Mouse (Mus musculus): ENCODE results near the gene Nos1.

- TF ChIP-seq POLR2A (IDR thresholded peaks at IDR 0.05; ENCODE audit: borderline replicate concordance, control insufficient read depth, low read depth, low read length), result no peak
- no peak for TF ChIP-seq CTCF (IDR thresholded peaks at IDR 0.05; ENCODE audit: control insufficient read depth, insufficient read depth, low read length)
These were observed 1.7 kb upstream of the Nos1 start for GRCm38 (mm10) chr5:117779175-117779574.
